Mouse (Mus musculus) forebrain, postnatal 0 days (tissue): ENCODE measurements at regions not wholly inside any gene's neighbourhood (a gene's known extent, or its start where the extent isn't known, plus 50 kb on each side); places are given as distances from the start of the nearest gene placed in this dataset.

Experiments
- ATAC-seq: fragments of 200-750 bp; cut with Nextera tagmentation; 2 replicates; pipeline ENCODE4 v1.8.0; 2017; ENCODE audit warnings: mild to moderate bottlenecking, moderate library complexity
- DNase-seq: peaks from one replicate; pipeline ENCODE4 v3.0.0-alpha.2; 2015
- H3K27ac ChIP-seq: fragments of 300-500 bp; sonication (generic); 2 replicates; pipeline ENCODE4 v1.5.1; 2014; ENCODE audit warnings: low read depth, mild to moderate bottlenecking, antibody characterized with exemption, low read length, moderate library complexity, mixed read lengths
- H3K27me3 ChIP-seq: fragments of 300-500 bp; sonication (generic); 2 replicates; pipeline ENCODE4 v1.6.1; 2014; ENCODE audit warnings: mild to moderate bottlenecking, low read length, mixed read lengths; ENCODE audit not compliant: insufficient read depth
- H3K36me3 ChIP-seq: fragments of 300-500 bp; sonication (generic); 2 replicates; pipeline ENCODE4 v1.6.1; 2014; ENCODE audit warnings: mild to moderate bottlenecking, moderate library complexity; ENCODE audit not compliant: insufficient read depth
- H3K4me1 ChIP-seq: fragments of 300-500 bp; sonication (generic); 2 replicates; pipeline ENCODE4 v1.6.1; 2014; ENCODE audit warnings: antibody characterized with exemption; ENCODE audit not compliant: insufficient read depth
- H3K4me2 ChIP-seq: fragments of 300-500 bp; sonication (generic); 2 replicates; pipeline ENCODE4 v1.6.1; 2014; ENCODE audit warnings: low read depth, mild to moderate bottlenecking, moderate library complexity
- H3K4me3 ChIP-seq: fragments of 300-500 bp; sonication (generic); 2 replicates; pipeline ENCODE4 v1.5.1; 2014; ENCODE audit warnings: low read depth, low read length, mixed read lengths
- H3K9ac ChIP-seq: fragments of 300-500 bp; sonication (generic); 2 replicates; pipeline ENCODE4 v1.6.1; 2014; ENCODE audit warnings: mild to moderate bottlenecking
- H3K9me3 ChIP-seq: fragments of 300-500 bp; sonication (generic); 2 replicates; pipeline ENCODE4 v1.6.1; 2016; ENCODE audit warnings: low read length
- CTCF ChIP-seq: sonication (generic); IDR thresholded peaks from 2 replicates; pipeline ENCODE4 v1.5.1; 2016; ENCODE audit warnings: antibody characterized with exemption, control low read depth, low read depth
- WGBS: fragments of 180-500 bp; shearing (Covaris S2); extraction: QIAGEN DNeasy Blood & Tissue Kit; methylation state at CpG from one replicate; pipeline ENCODE4 v1.1.7; 2014; 5-methylcytosine and 5-hydroxymethylcytosine counted together

DNA sequence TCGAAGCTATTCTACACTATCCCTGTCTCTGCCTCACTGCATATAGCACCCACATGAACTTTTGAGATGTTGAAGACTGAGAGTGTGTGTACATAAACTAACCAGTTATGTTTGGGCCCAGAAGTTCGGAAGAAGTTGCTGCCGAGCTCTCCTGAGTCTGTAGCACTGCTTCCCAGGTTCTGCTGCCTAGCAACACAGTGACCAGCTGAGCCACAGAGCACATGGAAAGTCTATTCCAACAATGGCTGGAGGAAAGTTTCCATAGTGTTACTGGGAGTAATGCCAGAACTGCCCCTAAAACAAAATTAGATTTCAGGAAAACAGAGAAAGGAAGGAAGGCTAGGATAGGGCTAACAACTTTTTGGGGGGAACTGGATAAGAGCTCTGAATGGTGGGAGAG, 489.2 kb upstream of the Marcks start:
- DNase-seq, result no peak
- H3K36me3 ChIP-seq, result no peaks in the 10 kb centered on the region
- ATAC-seq, result no peak
- WGBS, result 51% methylated on average over 3 of the region's 3 CpGs
- no peaks in the 10 kb centered on the region for H3K9me3 ChIP-seq
- no peak overlapping the region for H3K4me3 ChIP-seq
- no peak overlapping the region for H3K27ac ChIP-seq
- H3K4me2 ChIP-seq, result no peak overlapping the region
- no peak for TF ChIP-seq CTCF
- H3K9ac ChIP-seq, result no peak overlapping the region
- H3K4me1 ChIP-seq, result no peaks in the 10 kb centered on the region
- H3K27me3 ChIP-seq, result no peaks in the 10 kb centered on the region

GRCm38 (mm10) chr10:37626758-37627201, 488.1 kb upstream of the Marcks start:
- WGBS, result 24% methylated on average over 5 of the region's 5 CpGs
- H3K9me3 ChIP-seq, result no peaks in the 10 kb centered on the region
- H3K36me3 ChIP-seq, result no peaks in the 10 kb centered on the region
- H3K9ac ChIP-seq, result no peak overlapping the region
- TF ChIP-seq CTCF, result no peak
- ATAC-seq, result no peak
- no peak for DNase-seq
- no peaks in the 10 kb centered on the region for H3K4me1 ChIP-seq
- H3K4me3 ChIP-seq, result no peak overlapping the region
- H3K4me2 ChIP-seq, result no peak overlapping the region
- no peak overlapping the region for H3K27ac ChIP-seq
- no peaks in the 10 kb centered on the region for H3K27me3 ChIP-seq

GRCm38 (mm10) chr10:37625972-37626757, 487.4 kb upstream of the Marcks start:
- 62% methylated on average over 1 of the region's 1 CpGs for WGBS
- no peak overlapping the region for H3K27ac ChIP-seq
- H3K4me3 ChIP-seq, result no peak overlapping the region
- no peak overlapping the region for H3K4me2 ChIP-seq
- H3K9ac ChIP-seq, result no peak overlapping the region
- no peaks in the 10 kb centered on the region for H3K9me3 ChIP-seq
- H3K36me3 ChIP-seq, result no peaks in the 10 kb centered on the region
- no peak for TF ChIP-seq CTCF
- no peaks in the 10 kb centered on the region for H3K4me1 ChIP-seq
- H3K27me3 ChIP-seq, result no peaks in the 10 kb centered on the region
- no peak for DNase-seq
- no peak for ATAC-seq

- DNase-seq (no peak), ATAC-seq (no peak)
- Histone ChIP-seq H3K4me3 (no peak overlapping the region), H3K9me3 (no peaks in the 10 kb centered on the region), H3K27ac (no peak overlapping the region), H3K4me1 (no peaks in the 10 kb centered on the region), H3K9ac (no peak overlapping the region), H3K27me3 (no peaks in the 10 kb centered on the region), H3K36me3 (no peaks in the 10 kb centered on the region), H3K4me2 (no peak overlapping the region)
- TF ChIP-seq CTCF, result no peak
Observed at GRCm38 (mm10) chr10:37623041-37623440, 484.3 kb upstream of the Marcks start.

GRCm38 (mm10) chr10:37618606-37619005, 479.9 kb upstream of the Marcks start:
- Histone ChIP-seq H3K9ac (no peak overlapping the region), H3K27me3 (no peaks in the 10 kb centered on the region), H3K4me1 (no peaks in the 10 kb centered on the region), H3K27ac (no peak overlapping the region), H3K4me2 (no peak overlapping the region), H3K36me3 (no peaks in the 10 kb centered on the region), H3K9me3 (no peaks in the 10 kb centered on the region), H3K4me3 (no peak overlapping the region)
- no peak for TF ChIP-seq CTCF
- WGBS, result 89% methylated on average over 1 of the region's 1 CpGs
- no peak for ATAC-seq
- no peak for DNase-seq

DNA sequence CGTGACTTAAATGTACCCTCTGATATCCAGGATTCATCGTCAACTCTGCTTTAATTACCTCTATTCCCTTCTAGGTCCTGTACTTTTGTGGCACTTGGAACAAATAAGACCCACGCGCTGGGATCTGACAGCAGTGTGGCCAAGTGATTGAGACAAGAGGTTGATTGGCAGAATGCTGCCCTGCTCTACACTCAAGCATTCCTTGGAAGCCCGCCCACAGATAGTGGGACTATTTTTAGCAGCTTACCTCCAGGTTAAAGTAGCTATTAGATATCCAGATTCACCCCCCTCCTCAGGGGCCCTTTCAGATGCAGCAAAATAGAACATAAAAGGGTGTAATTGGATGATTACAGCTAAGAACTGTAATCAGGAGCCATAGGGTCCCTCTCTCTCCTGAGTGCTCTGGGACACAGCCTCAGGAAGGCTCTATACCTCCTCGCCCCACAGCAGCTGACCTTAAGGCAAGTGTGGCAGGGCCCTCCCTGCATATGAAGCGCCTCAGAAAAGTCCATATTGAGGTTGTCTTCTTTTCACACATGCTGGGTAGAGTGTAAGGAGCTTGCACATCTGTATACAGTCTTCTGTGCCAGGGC, 479.1 kb upstream of the Marcks start:
- H3K27ac ChIP-seq, result no peak overlapping the region
- no peaks in the 10 kb centered on the region for H3K27me3 ChIP-seq
- DNase-seq (no peak), ATAC-seq (no peak)
- no peak overlapping the region for H3K4me3 ChIP-seq
- H3K4me2 ChIP-seq, result no peak overlapping the region
- H3K36me3 ChIP-seq, result no peaks in the 10 kb centered on the region
- no peaks in the 10 kb centered on the region for H3K4me1 ChIP-seq
- 43% methylated on average over 7 of the region's 7 CpGs for WGBS
- no peak for TF ChIP-seq CTCF
- no peaks in the 10 kb centered on the region for H3K9me3 ChIP-seq
- H3K9ac ChIP-seq, result no peak overlapping the region

- Histone ChIP-seq H3K4me2 (no peak overlapping the region), H3K4me3 (no peak overlapping the region), H3K9ac (no peak overlapping the region), H3K27me3 (no peaks in the 10 kb centered on the region), H3K27ac (no peak overlapping the region), H3K4me1 (no peaks in the 10 kb centered on the region), H3K9me3 (no peaks in the 10 kb centered on the region), H3K36me3 (no peaks in the 10 kb centered on the region)
- WGBS, result 71% methylated on average over 4 of the region's 4 CpGs
- ATAC-seq (no peak), DNase-seq (no peak)
- TF ChIP-seq CTCF, result no peak
Observed at GRCm38 (mm10) chr10:37615926-37616691, 477.4 kb upstream of the Marcks start.
